Mouse (Mus musculus) CH12.LX (cell line): ENCODE data around the gene Tent5b. TPM values are rescaled to one million over a fixed set of nuclear protein-coding genes. Genes with fewer than 3 reads are reported as not detected.
A peak's percentile ranks its signal among the peaks of the same experiment; 100 is the strongest.

ENCODE experiments used
- DNase-seq: peaks from one replicate; pipeline ENCODE4 v3.0.0-alpha.2; 2013; ENCODE audit errors: extremely low read depth
- H3K27ac ChIP-seq: 2 replicates; pipeline ENCODE4 v1.5.1; 2012; ENCODE audit warnings: low read depth, mild to moderate bottlenecking, control low read depth, moderate library complexity; ENCODE audit not compliant: insufficient read depth
- H3K27me3 ChIP-seq: replicated peaks from 2 replicates; pipeline ENCODE3; 2012; ENCODE audit warnings: inconsistent platforms
- H3K36me3 ChIP-seq, 2 experiments: replicated peaks in 1 of 2; 2 replicates each; pipeline versions ENCODE3 to v1.6.1; 2012; ENCODE audit warnings: inconsistent platforms in 1 of 2, low read length in 1 of 2, mild to moderate bottlenecking in 1 of 2, mixed read lengths in 1 of 2, moderate library complexity in 1 of 2; ENCODE audit not compliant: control insufficient read depth in 1 of 2, insufficient read depth in 1 of 2
- H3K4me1 ChIP-seq, 2 experiments: 2 replicates each; pipeline ENCODE4 v1.6.1; 2012; ENCODE audit warnings: inconsistent platforms in 1 of 2, moderate library complexity in 1 of 2; ENCODE audit not compliant: insufficient read depth in 2 of 2, control insufficient read depth in 1 of 2
- H3K4me2 ChIP-seq: 2 replicates; pipeline ENCODE4 v1.6.1; 2012; ENCODE audit warnings: low read depth, mild to moderate bottlenecking, control low read depth; ENCODE audit not compliant: poor library complexity, insufficient read depth, severe bottlenecking
- H3K4me3 ChIP-seq, 3 experiments: fragments of 150-350 bp in 1 of 3; sonication (generic) in 1 of 3; replicated peaks in 1 of 3; 2 replicates each; pipeline versions ENCODE3 to v1.5.1; 2011 to 2012; ENCODE audit warnings: low read depth in 2 of 3, low read length in 2 of 3, mild to moderate bottlenecking in 2 of 3, moderate library complexity in 2 of 3, control low read depth in 1 of 3, improper control_type of control experiment in 1 of 3, inconsistent platforms in 1 of 3, mixed read lengths in 1 of 3; ENCODE audit not compliant: poor library complexity in 1 of 3
- H3K79me2 ChIP-seq: replicated peaks from 2 replicates; pipeline ENCODE4 v1.6.1; 2012; ENCODE audit warnings: mild to moderate bottlenecking, moderate library complexity; ENCODE audit not compliant: control insufficient read depth, poor library complexity, insufficient read depth, severe bottlenecking; ENCODE audit errors: extremely low read depth
- H3K9ac ChIP-seq: 2 replicates; pipeline ENCODE4 v1.6.1; 2012; ENCODE audit warnings: low read depth, mild to moderate bottlenecking, control low read depth, moderate library complexity; ENCODE audit not compliant: insufficient read depth
- H3K9me3 ChIP-seq: replicated peaks from 2 replicates; pipeline ENCODE3; 2012; ENCODE audit warnings: low read length, inconsistent platforms, mixed read lengths
- BHLHE40 ChIP-seq: IDR thresholded peaks from 2 replicates; pipeline ENCODE4 v1.6.1; 2011; ENCODE audit warnings: mild to moderate bottlenecking, low read depth, low read length, improper control_type of control experiment
- CHD2 ChIP-seq: IDR thresholded peaks from 2 replicates; pipeline ENCODE4 v1.6.1; 2011; ENCODE audit warnings: low read length, improper control_type of control experiment
- CTCF ChIP-seq, 2 experiments: IDR thresholded peaks in 1 of 2; conservative IDR thresholded peaks in 1 of 2; 2 replicates each; pipeline ENCODE4 v1.5.1; 2011 to 2012; ENCODE audit warnings: low read depth in 2 of 2, low read length in 2 of 2, improper control_type of control experiment in 1 of 2, inconsistent platforms in 1 of 2, mild to moderate bottlenecking in 1 of 2, moderate library complexity in 1 of 2
- E2F4 ChIP-seq: IDR thresholded peaks from 2 replicates; pipeline ENCODE4 v1.6.1; 2011; ENCODE audit warnings: low read depth, low read length, improper control_type of control experiment; ENCODE audit not compliant: insufficient replicate concordance
- ELF1 ChIP-seq: IDR thresholded peaks from 2 replicates; pipeline ENCODE4 v1.6.1; 2014; ENCODE audit warnings: low read depth, mild to moderate bottlenecking, inconsistent platforms, low read length, improper control_type of control experiment
- EP300 ChIP-seq: IDR thresholded peaks from 2 replicates; pipeline ENCODE4 v1.6.1; 2011; ENCODE audit warnings: low read length, improper control_type of control experiment
- ETS1 ChIP-seq: conservative IDR thresholded peaks from 2 replicates; pipeline ENCODE4 v1.6.1; 2012; ENCODE audit warnings: low read depth, mild to moderate bottlenecking, inconsistent platforms, low read length, improper control_type of control experiment, moderate library complexity
- JUND ChIP-seq: conservative IDR thresholded peaks from 2 replicates; pipeline ENCODE4 v1.6.1; 2011; ENCODE audit warnings: low read depth, low read length, improper control_type of control experiment
- KAT2A ChIP-seq: IDR thresholded peaks from 2 replicates; pipeline ENCODE4 v1.6.1; 2012; ENCODE audit warnings: low read length, improper control_type of control experiment, inconsistent platforms; ENCODE audit not compliant: insufficient replicate concordance
- MAFK ChIP-seq: IDR thresholded peaks from 2 replicates; pipeline ENCODE4 v1.6.1; 2011; ENCODE audit warnings: low read length, improper control_type of control experiment; ENCODE audit not compliant: insufficient replicate concordance
- MAX ChIP-seq: IDR thresholded peaks from 2 replicates; pipeline ENCODE4 v1.6.1; 2011; ENCODE audit warnings: low read length, improper control_type of control experiment
- MAZ ChIP-seq: IDR thresholded peaks from 2 replicates; pipeline ENCODE4 v1.6.1; 2012; ENCODE audit warnings: low read depth, mild to moderate bottlenecking, inconsistent platforms, low read length, improper control_type of control experiment, moderate library complexity
- MEF2A ChIP-seq: IDR thresholded peaks from 2 replicates; pipeline ENCODE4 v1.6.1; 2014; ENCODE audit warnings: low read depth, mild to moderate bottlenecking, inconsistent platforms, low read length, improper control_type of control experiment, borderline replicate concordance
- MYC ChIP-seq: IDR thresholded peaks from 2 replicates; pipeline ENCODE4 v1.6.1; 2011; ENCODE audit warnings: low read depth, mild to moderate bottlenecking, improper control_type of control experiment, low read length
- NELFE ChIP-seq: IDR thresholded peaks from 2 replicates; pipeline ENCODE4 v1.6.1; 2011; ENCODE audit warnings: low read depth, low read length, improper control_type of control experiment
- NRF1 ChIP-seq: IDR thresholded peaks from 2 replicates; pipeline ENCODE4 v1.6.1; 2014; ENCODE audit warnings: low read depth, mild to moderate bottlenecking, inconsistent platforms, low read length, improper control_type of control experiment, moderate library complexity
- POLR2A ChIP-seq: IDR thresholded peaks from 2 replicates; pipeline ENCODE4 v1.6.1; 2011; ENCODE audit warnings: low read depth, mild to moderate bottlenecking, improper control_type of control experiment, low read length
- POLR2AphosphoS2 ChIP-seq: IDR thresholded peaks from 2 replicates; pipeline ENCODE4 v1.6.1; 2011; ENCODE audit warnings: low read depth, low read length, improper control_type of control experiment
- RAD21 ChIP-seq: IDR thresholded peaks from 2 replicates; pipeline ENCODE4 v1.6.1; 2011; ENCODE audit warnings: low read depth, mild to moderate bottlenecking, low read length, improper control_type of control experiment, moderate library complexity
- RCOR1 ChIP-seq: conservative IDR thresholded peaks from 2 replicates; pipeline ENCODE4 v1.6.1; 2012; ENCODE audit warnings: low read depth, mild to moderate bottlenecking, inconsistent platforms, low read length, improper control_type of control experiment
- SIN3A ChIP-seq: IDR thresholded peaks from 2 replicates; pipeline ENCODE4 v1.6.1; 2012; ENCODE audit warnings: low read length, improper control_type of control experiment, inconsistent platforms
- SMC3 ChIP-seq: IDR thresholded peaks from 2 replicates; pipeline ENCODE4 v1.6.1; 2011; ENCODE audit warnings: low read depth, low read length, improper control_type of control experiment
- TCF12 ChIP-seq: IDR thresholded peaks from 2 replicates; pipeline ENCODE4 v1.6.1; 2014; ENCODE audit warnings: low read depth, mild to moderate bottlenecking, inconsistent platforms, low read length, improper control_type of control experiment
- UBTF ChIP-seq: IDR thresholded peaks from 2 replicates; pipeline ENCODE4 v1.6.1; 2012; ENCODE audit warnings: low read depth, mild to moderate bottlenecking, inconsistent platforms, low read length, improper control_type of control experiment, moderate library complexity
- ZC3H11A ChIP-seq: IDR thresholded peaks from 2 replicates; pipeline ENCODE4 v1.6.1; 2012; ENCODE audit warnings: low read depth, mild to moderate bottlenecking, inconsistent platforms, low read length, improper control_type of control experiment
- ZNF384 ChIP-seq: IDR thresholded peaks from 2 replicates; pipeline ENCODE4 v1.6.1; 2012; ENCODE audit warnings: low read depth, low read length, improper control_type of control experiment, inconsistent platforms
- dilution Hi-C: fragments of 300-500 bp; cut with MboI; formaldehyde crosslinking; loops from 2 replicates; pipeline ENCODE4 v1.14.3; 2020; ENCODE audit warnings: low sequenced_read_pairs; ENCODE audit not compliant: extremely low pct_unique_long_range_greater_than_20kb, extremely low pct_ligation_motif_present
- in situ Hi-C: fragments of 300-500 bp; cut with MboI; formaldehyde crosslinking; loops from 3 replicates; pipeline ENCODE4 v1.14.3; 2019; ENCODE audit warnings: low sequenced_read_pairs, low pct_ligation_motif_present, low pct_unique_long_range_greater_than_20kb, mixed read lengths
- polyA plus RNA-seq: library from polyadenylated mRNA; unstranded; fragments of >175 nt; gene quantifications from 2 replicates; pipeline ENCODE4 v1.2.1, GENCODE M21; 2012; ENCODE audit warnings: low read depth; ENCODE audit not compliant: insufficient read length
- total RNA-seq, 2 experiments: library from RNA; depleted of rRNA; stranded (reverse); fragments of 300-350 nt in 1 of 2; fragments of >200 nt in 1 of 2; gene quantifications; 2 replicates each; pipeline ENCODE4 v1.2.3; 2012 to 2014

The Tent5b gene
- total and polyA plus RNA-seq, 3 experiments, result not detected

DNA sequence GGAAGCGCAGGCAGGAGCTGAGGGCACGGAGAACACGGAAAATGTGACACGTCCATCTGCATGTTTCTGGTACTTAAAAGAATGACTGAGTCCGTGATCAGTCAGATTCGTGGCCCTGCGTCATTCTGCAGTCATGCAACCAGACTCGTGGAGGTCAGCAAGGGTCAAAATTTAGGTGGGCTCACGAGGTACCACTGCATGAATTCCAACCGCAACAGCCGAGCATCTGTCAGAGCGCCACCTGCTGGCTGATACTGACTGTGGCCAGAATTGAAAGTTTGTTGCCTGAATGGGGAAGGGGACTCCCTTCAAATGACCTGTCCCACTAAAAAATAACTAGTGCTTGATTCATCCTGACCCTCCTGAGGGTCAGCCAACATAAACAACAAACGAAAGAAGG, 30.2 kb upstream of the Tent5b start:
- Histone ChIP-seq H3K36me3 (no peaks in the 10 kb centered on the region), H3K27ac (no peak overlapping the region), H3K79me2 (no peaks in the 10 kb centered on the region), H3K4me3 (no peak overlapping the region), H3K4me2 (no peak overlapping the region), H3K9me3 (no peaks in the 10 kb centered on the region), H3K27me3 (peaks cover under 1% of the 10 kb centered on the region), H3K4me1 (peaks cover 8 to 40% of the 10 kb centered on the region in 2 experiments), H3K9ac (no peak overlapping the region)
- dilution Hi-C loops (no loop called here), in situ Hi-C loops (loop anchor here (5.0 to 10.0 kb wide), 3 partner anchors 37 to 145 kb away; no protein-coding TSS in a partner anchor)
- TF ChIP-seq MYC (no peak), RAD21 (peak; percentile 5), JUND (no peak), POLR2AphosphoS2 (no peak), CTCF (conservative IDR thresholded peaks at IDR 0.05 in 1 of 2, IDR thresholded peaks at IDR 0.05 in 1 of 2; ENCODE audit: low read depth in 2 of 2, low read length in 2 of 2) (peak; percentile 54 to 69; a peak in 3 of 4 replicates), ETS1 (no peak), E2F4 (no peak), UBTF (no peak), NELFE (no peak), CHD2 (no peak), SIN3A (no peak), KAT2A (no peak), NRF1 (no peak), TCF12 (no peak), EP300 (no peak), BHLHE40 (no peak), MAFK (no peak), RCOR1 (no peak), MAX (no peak), POLR2A (no peak), ELF1 (no peak), ZNF384 (no peak), SMC3 (peak; percentile 51), MEF2A (no peak)
- DNase-seq, result peak; percentile 28

DNA sequence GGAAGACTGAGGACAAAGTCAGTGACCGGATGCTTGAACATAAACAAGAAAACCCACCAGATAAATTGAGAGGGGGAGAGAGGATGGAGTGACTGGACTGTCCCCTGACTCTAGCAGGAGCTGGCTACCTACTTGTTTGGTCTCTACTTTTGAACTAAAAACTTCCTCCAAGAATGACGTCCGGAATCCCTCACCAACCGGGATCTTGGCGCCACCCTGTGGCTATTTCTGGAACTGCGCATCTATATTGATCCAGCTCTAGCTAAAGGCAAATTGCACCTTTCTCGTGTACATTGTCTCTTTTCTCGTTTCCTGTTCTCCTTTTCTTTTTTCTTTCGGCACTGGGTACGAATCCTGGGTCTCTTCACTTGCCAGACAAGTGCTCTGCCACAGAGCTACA, 28.4 kb upstream of the Tent5b start:
- H3K4me1 ChIP-seq, result peaks cover 8 to 36% of the 10 kb centered on the region in 2 experiments
- no peaks in the 10 kb centered on the region for H3K36me3 ChIP-seq
- H3K79me2 ChIP-seq, result no peaks in the 10 kb centered on the region
- no peaks in the 10 kb centered on the region for H3K9me3 ChIP-seq
- no peak for TF ChIP-seq TCF12
- peak; percentile 81 for TF ChIP-seq SMC3
- peak; percentile 92 to 94 for TF ChIP-seq CTCF (conservative IDR thresholded peaks at IDR 0.05 in 1 of 2, IDR thresholded peaks at IDR 0.05 in 1 of 2; ENCODE audit: low read depth in 2 of 2, low read length in 2 of 2)
- TF ChIP-seq RAD21, result peak; percentile 86
- TF ChIP-seq MAFK, result no peak
- no peak for TF ChIP-seq CHD2
- TF ChIP-seq ZC3H11A, result peak; percentile 49
- TF ChIP-seq BHLHE40, result no peak
- TF ChIP-seq MAZ, result no peak
- no peak for TF ChIP-seq MAX
- peak overlapping the region; percentile 39; the same call in 1 of the 2 replicates for H3K4me2 ChIP-seq
- no peak overlapping the region for H3K4me3 ChIP-seq
- in situ Hi-C loops, result loop anchor here (5.0 kb wide), 2 partner anchors 39 to 104 kb away; no protein-coding TSS in a partner anchor
- no peak overlapping the region for H3K9ac ChIP-seq
- H3K27ac ChIP-seq, result no peak overlapping the region
- peaks cover 4% of the 10 kb centered on the region for H3K27me3 ChIP-seq
- dilution Hi-C loops, result no loop called here
- peak; percentile 79 for DNase-seq
